Mouse (Mus musculus) myocyte (in vitro differentiated cells): ENCODE measurements at regions not wholly inside any gene's neighbourhood (a gene's known extent, or its start where the extent isn't known, plus 50 kb on each side); places are given as distances from the start of the nearest gene placed in this dataset.

ENCODE experiments used
- MYOG ChIP-seq, 3 experiments: IDR thresholded peaks; one replicate each; pipeline ENCODE4 v1.6.1; 2011; ENCODE audit warnings: control low read depth in 2 of 3, low read depth in 2 of 3, mild to moderate bottlenecking in 2 of 3; ENCODE audit not compliant: insufficient read length in 2 of 3, control insufficient read depth in 1 of 3, insufficient read depth in 1 of 3
- POLR2A ChIP-seq: IDR thresholded peaks from one replicate; pipeline ENCODE4 v1.6.1; 2011; ENCODE audit warnings: low read depth, mild to moderate bottlenecking, control low read depth, moderate library complexity; ENCODE audit not compliant: insufficient read length
- TCF3 ChIP-seq: IDR thresholded peaks from one replicate; pipeline ENCODE4 v1.6.1; 2011; ENCODE audit warnings: low read depth, control low read depth; ENCODE audit not compliant: insufficient read length
- USF1 ChIP-seq: IDR thresholded peaks from one replicate; pipeline ENCODE4 v1.6.1; 2011; ENCODE audit warnings: low read depth, mild to moderate bottlenecking, control low read depth, moderate library complexity

DNA sequence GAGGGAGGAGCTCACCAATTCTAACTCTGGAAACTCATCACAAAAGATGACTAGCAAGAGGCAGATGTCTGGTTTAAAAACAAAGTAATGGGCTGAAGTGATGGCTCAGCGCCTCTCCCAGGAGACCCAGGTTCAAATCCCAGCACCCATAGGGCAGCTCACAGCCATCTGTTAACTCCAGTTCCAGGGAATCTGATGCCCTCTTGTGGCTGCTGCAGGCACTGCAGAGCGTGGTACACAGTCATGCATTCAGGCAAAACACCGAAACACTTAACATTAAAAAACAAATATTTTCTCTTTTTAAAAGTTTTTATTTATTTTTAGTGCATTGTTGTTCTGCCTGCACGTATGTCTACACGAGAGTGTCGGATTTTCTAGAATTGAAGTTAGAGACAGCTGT lies 73.7 kb upstream of the Zfp423 start:
- TF ChIP-seq TCF3: no peak
- no peak for TF ChIP-seq MYOG (IDR thresholded peaks at IDR 0.05; ENCODE audit: control insufficient read depth in 1 of 3, insufficient read depth in 1 of 3, insufficient read length in 2 of 3, low read depth in 2 of 3)
- no peak for TF ChIP-seq POLR2A
- no peak for TF ChIP-seq USF1
